Mouse (Mus musculus): ENCODE data around the gene Mfsd4b3. TPM values are rescaled to one million over a fixed set of nuclear protein-coding genes. Genes with fewer than 3 reads are reported as not detected.
A peak's percentile ranks its signal among the peaks of the same experiment; 100 is the strongest.
"Not testable (repeated sequence)": the region's sequence is repeated elsewhere in the genome, so short reads cannot be mapped to it uniquely, and the experiment has no call there.

Gene Mfsd4b3
- polyA plus RNA-seq (2015; fragmentation: Nextera tagmentation; extraction: Ambion mirVana): not detected in 2 replicates

DNA sequence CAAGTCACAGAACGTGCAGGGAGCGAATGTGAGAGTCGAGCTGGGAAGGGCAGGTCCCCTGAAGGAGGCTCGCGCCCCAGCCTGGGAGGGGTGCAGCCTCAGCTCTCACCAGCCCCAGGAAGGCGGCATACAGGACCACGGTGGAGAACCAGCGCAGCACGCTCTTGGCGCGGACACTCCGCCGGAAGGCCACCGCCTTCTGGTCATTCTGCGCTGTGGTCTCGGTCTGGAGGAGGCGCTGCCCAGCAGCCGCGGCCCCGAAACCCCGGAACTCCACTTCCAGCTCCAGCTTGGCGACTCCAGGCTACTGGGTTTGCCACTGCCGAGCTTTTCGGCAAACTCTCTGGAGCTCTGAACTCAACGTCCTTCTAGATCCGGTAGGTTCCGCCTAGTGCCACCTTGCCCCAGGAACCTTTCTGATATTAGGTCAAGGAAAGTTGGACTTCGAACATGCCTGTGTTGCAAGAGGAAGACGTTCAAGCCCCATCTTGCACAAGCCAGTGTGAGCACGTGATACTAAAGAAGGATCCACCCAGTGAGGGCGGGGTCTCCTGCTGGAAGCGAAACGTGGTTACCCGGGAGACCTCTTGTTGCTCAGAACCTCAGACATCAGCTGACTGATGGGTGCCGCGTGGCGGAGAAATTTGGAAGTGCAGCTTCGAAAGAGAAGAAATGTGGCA, at the start of gene Mfsd4b3:
Mfsd4b3 (minus strand) TSS at position 393 of the 680 bp plus-strand sequence.
- peak within 1 kb of the TSS; percentile 51 for H3K9ac ChIP-seq (replicated peaks; ENCODE audit: low read depth, low read length)
- no peak within 1 kb of the TSS; the same call in 1 of the 2 replicates for H3K27ac ChIP-seq (ENCODE audit: low read length)
- under 1% methylated on average over 36 of the region's 38 CpGs for WGBS
- peak within 1 kb of the TSS; percentile 99 for H3K4me2 ChIP-seq (ENCODE audit: low read length)
- no peaks in the 10 kb centered on the region for H3K27me3 ChIP-seq (replicated peaks; ENCODE audit: control insufficient read depth, insufficient read depth, low read length)
- no peaks in the 10 kb centered on the region for H3K9me3 ChIP-seq (ENCODE audit: control insufficient read depth, low read length)
- ATAC-seq: peak; percentile 99
- H3K36me3 ChIP-seq (ENCODE audit: control insufficient read depth, insufficient read depth): no peaks in the 10 kb centered on the region
- peaks cover 4% of the 10 kb centered on the region for H3K4me1 ChIP-seq (replicated peaks; ENCODE audit: control insufficient read depth, insufficient read depth, low read length)
- H3K4me3 ChIP-seq (replicated peaks; ENCODE audit: low read length): peak within 1 kb of the TSS; percentile 63

DNA sequence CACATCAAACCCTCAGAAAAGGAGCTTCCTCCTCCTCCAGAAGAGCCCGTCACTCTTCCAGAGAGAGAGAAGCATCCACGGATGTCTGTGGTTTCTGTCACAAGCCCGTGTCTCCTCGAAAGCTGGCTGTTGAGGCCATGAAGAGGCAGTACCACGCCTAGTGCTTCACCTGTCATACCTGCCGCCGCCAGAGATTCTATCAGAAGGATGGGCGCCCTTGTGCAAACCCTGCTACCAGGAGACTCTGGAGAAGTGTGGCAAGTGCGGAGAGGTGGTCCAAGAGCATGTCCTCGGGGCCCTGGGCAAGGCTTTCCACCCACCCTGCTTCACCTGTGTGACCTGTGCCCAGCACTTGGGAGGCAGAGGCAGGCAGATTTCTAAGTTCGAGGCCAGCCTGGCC, 49.6 kb upstream of the Mfsd4b3 start:
- Histone ChIP-seq H3K4me1 (replicated peaks; ENCODE audit: control insufficient read depth, insufficient read depth, low read length) (no peaks in the 10 kb centered on the region), H3K4me2 (ENCODE audit: low read length) (no peak overlapping the region), H3K9me3 (ENCODE audit: control insufficient read depth, low read length) (no peaks in the 10 kb centered on the region), H3K27me3 (replicated peaks; ENCODE audit: control insufficient read depth, insufficient read depth, low read length) (no peaks in the 10 kb centered on the region), H3K4me3 (replicated peaks; ENCODE audit: low read length) (no peak overlapping the region), H3K27ac (ENCODE audit: low read length) (no peak overlapping the region), H3K9ac (replicated peaks; ENCODE audit: low read depth, low read length) (no peak overlapping the region), H3K36me3 (ENCODE audit: control insufficient read depth, insufficient read depth) (no peaks in the 10 kb centered on the region)
- ATAC-seq: no peak
- 90% methylated on average over 11 of the region's 11 CpGs for WGBS

- 84% methylated on average over 4 of the region's 4 CpGs for WGBS
- ATAC-seq; H3K4me3 ChIP-seq (replicated peaks; ENCODE audit: low read length): not testable (repeated sequence)
Measured at GRCm38 (mm10) chr10:40008847-40009246, 48.9 kb upstream of the Mfsd4b3 start.

DNA sequence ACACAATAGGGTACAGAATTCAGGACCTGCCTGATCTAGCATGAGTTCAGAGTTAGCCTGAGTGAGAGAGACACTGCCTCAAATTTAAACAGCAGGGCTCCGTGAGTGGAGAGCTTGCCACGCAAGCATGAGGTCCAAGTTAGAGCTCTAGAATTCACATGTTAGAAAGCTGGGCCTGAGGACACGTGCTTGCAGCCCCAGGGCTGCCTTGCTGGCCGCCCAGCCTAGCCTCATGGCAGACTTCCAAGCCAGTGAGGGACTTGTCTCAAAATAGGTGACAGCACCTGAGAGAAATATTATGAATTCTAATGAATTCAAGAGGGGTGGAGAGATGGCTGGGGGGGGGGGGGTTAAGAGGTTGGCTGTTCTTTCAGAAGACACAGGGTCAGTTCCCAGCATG, 48.0 kb upstream of the Mfsd4b3 start:
- H3K27ac ChIP-seq (ENCODE audit: low read length): no peak overlapping the region
- no peaks in the 10 kb centered on the region for H3K36me3 ChIP-seq (ENCODE audit: control insufficient read depth, insufficient read depth)
- H3K4me3 ChIP-seq (replicated peaks; ENCODE audit: low read length): no peak overlapping the region
- H3K27me3 ChIP-seq (replicated peaks; ENCODE audit: control insufficient read depth, insufficient read depth, low read length): no peaks in the 10 kb centered on the region
- no peak overlapping the region for H3K4me2 ChIP-seq (ENCODE audit: low read length)
- no peaks in the 10 kb centered on the region for H3K9me3 ChIP-seq (ENCODE audit: control insufficient read depth, low read length)
- no peaks in the 10 kb centered on the region for H3K4me1 ChIP-seq (replicated peaks; ENCODE audit: control insufficient read depth, insufficient read depth, low read length)
- no peak overlapping the region for H3K9ac ChIP-seq (replicated peaks; ENCODE audit: low read depth, low read length)
- no peak for ATAC-seq
- 84% methylated on average over 4 of the region's 4 CpGs for WGBS

More at GRCm38 (mm10) chr10:40008847-40009246, 48.9 kb upstream of the Mfsd4b3 start:
- H3K27me3 ChIP-seq (replicated peaks; ENCODE audit: control insufficient read depth, insufficient read depth, low read length); H3K4me2 ChIP-seq (ENCODE audit: low read length); H3K4me1 ChIP-seq (replicated peaks; ENCODE audit: control insufficient read depth, insufficient read depth, low read length); H3K9ac ChIP-seq (replicated peaks; ENCODE audit: low read depth, low read length); H3K9me3 ChIP-seq (ENCODE audit: control insufficient read depth, low read length); H3K27ac ChIP-seq (ENCODE audit: low read length); H3K36me3 ChIP-seq (ENCODE audit: control insufficient read depth, insufficient read depth): not testable (repeated sequence)

DNA sequence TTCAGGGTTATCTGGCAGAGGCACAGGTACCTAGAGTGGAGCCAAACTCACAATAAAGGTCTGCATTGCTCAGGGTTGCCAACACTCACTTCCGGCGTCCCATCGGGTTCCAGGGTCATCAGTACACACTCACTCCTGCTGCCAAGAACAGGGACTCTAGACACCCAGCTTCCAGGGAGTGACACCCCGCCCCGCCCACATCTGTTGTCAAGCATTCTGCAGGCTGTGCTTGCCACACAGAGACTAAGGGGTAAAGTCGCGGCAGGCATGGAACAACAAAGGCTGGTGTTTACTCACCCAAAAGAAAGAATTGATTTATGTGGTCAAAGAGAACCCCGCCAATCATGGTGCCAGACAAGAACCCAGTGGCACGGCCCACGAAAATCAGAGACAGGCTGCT, 47.0 kb upstream of the Mfsd4b3 start:
- WGBS: 41% methylated on average over 10 of the region's 10 CpGs
- no peak overlapping the region for H3K4me3 ChIP-seq (replicated peaks; ENCODE audit: low read length)
- ATAC-seq: no peak
- no peaks in the 10 kb centered on the region for H3K4me1 ChIP-seq (replicated peaks; ENCODE audit: control insufficient read depth, insufficient read depth, low read length)
- no peak overlapping the region for H3K4me2 ChIP-seq (ENCODE audit: low read length)
- H3K27ac ChIP-seq (ENCODE audit: low read length): no peak overlapping the region
- H3K9ac ChIP-seq (replicated peaks; ENCODE audit: low read depth, low read length): no peak overlapping the region
- H3K36me3 ChIP-seq (ENCODE audit: control insufficient read depth, insufficient read depth): no peaks in the 10 kb centered on the region
- no peaks in the 10 kb centered on the region for H3K9me3 ChIP-seq (ENCODE audit: control insufficient read depth, low read length)
- no peaks in the 10 kb centered on the region for H3K27me3 ChIP-seq (replicated peaks; ENCODE audit: control insufficient read depth, insufficient read depth, low read length)

- 96% methylated on average over 2 of the region's 2 CpGs for WGBS
- Histone ChIP-seq H3K4me3 (replicated peaks; ENCODE audit: low read length) (no peak overlapping the region), H3K4me2 (ENCODE audit: low read length) (no peak overlapping the region), H3K27me3 (replicated peaks; ENCODE audit: control insufficient read depth, insufficient read depth, low read length) (no peaks in the 10 kb centered on the region), H3K9ac (replicated peaks; ENCODE audit: low read depth, low read length) (no peak overlapping the region), H3K9me3 (ENCODE audit: control insufficient read depth, low read length) (no peaks in the 10 kb centered on the region), H3K4me1 (replicated peaks; ENCODE audit: control insufficient read depth, insufficient read depth, low read length) (no peaks in the 10 kb centered on the region), H3K36me3 (ENCODE audit: control insufficient read depth, insufficient read depth) (no peaks in the 10 kb centered on the region), H3K27ac (ENCODE audit: low read length) (no peak overlapping the region)
- no peak for ATAC-seq
Measured at GRCm38 (mm10) chr10:40000746-40001145, 40.8 kb upstream of the Mfsd4b3 start.

DNA sequence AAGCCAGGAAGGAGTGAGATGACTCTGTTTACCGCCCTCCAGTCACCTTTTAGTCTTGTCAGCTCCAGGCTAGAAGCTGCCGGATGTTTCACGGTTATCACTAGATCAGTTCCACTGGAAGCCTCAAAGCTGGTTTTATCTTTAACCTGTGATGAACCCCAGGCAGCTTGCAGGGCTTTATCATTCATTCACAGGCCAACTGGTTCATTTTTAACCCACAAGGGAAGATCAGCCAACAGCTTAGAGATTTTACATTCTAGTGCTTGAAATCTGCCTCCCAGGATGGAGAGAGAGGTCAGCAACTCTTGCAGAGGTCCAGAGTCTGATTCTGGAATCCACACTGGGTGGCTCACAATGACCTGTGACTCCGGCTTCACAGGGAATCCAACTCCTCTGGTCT, 31.2 kb upstream of the Mfsd4b3 start:
- Histone ChIP-seq H3K4me1 (replicated peaks; ENCODE audit: control insufficient read depth, insufficient read depth, low read length) (no peaks in the 10 kb centered on the region), H3K36me3 (ENCODE audit: control insufficient read depth, insufficient read depth) (no peaks in the 10 kb centered on the region), H3K9me3 (ENCODE audit: control insufficient read depth, low read length) (no peaks in the 10 kb centered on the region), H3K27me3 (replicated peaks; ENCODE audit: control insufficient read depth, insufficient read depth, low read length) (no peaks in the 10 kb centered on the region), H3K4me3 (replicated peaks; ENCODE audit: low read length) (no peak overlapping the region), H3K27ac (ENCODE audit: low read length) (no peak overlapping the region), H3K4me2 (ENCODE audit: low read length) (no peak overlapping the region), H3K9ac (replicated peaks; ENCODE audit: low read depth, low read length) (no peak overlapping the region)
- WGBS: 91% methylated on average over 4 of the region's 4 CpGs
- ATAC-seq: no peak

DNA sequence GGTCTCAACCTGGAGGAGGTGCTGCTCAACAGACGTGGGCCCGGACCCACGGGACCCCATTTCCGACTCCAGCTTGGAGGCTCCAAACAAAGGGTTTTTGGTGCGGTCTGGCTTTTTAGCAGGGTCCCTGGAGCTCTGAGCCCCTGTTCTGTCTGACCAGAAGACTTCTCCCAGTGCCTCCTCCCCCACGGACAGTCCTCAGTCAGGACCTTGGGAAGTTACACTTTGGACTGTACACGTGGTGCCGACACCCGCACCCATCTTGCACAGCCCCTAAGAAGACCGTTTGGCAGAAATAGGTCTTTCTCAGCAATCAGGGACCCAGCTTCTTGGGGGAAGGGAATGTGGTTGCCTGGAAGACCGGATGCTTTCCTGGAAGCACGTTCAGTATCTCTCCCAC, 26.5 kb upstream of the Mfsd4b3 start, which contains the start of gene Mfsd4b5:
Mfsd4b5 (minus strand) TSS at position 181 of the 400 bp plus-strand sequence.
- no peak for ATAC-seq
- Histone ChIP-seq H3K36me3 (ENCODE audit: control insufficient read depth, insufficient read depth) (no peaks in the 10 kb centered on the region), H3K4me3 (replicated peaks; ENCODE audit: low read length) (no peak within 1 kb of the TSS), H3K4me1 (replicated peaks; ENCODE audit: control insufficient read depth, insufficient read depth, low read length) (no peaks in the 10 kb centered on the region), H3K27ac (ENCODE audit: low read length) (no peak within 1 kb of the TSS), H3K4me2 (ENCODE audit: low read length) (no peak within 1 kb of the TSS), H3K27me3 (replicated peaks; ENCODE audit: control insufficient read depth, insufficient read depth, low read length) (no peaks in the 10 kb centered on the region), H3K9me3 (ENCODE audit: control insufficient read depth, low read length) (no peaks in the 10 kb centered on the region), H3K9ac (replicated peaks; ENCODE audit: low read depth, low read length) (no peak within 1 kb of the TSS)
- WGBS: 93% methylated on average over 12 of the region's 12 CpGs

DNA sequence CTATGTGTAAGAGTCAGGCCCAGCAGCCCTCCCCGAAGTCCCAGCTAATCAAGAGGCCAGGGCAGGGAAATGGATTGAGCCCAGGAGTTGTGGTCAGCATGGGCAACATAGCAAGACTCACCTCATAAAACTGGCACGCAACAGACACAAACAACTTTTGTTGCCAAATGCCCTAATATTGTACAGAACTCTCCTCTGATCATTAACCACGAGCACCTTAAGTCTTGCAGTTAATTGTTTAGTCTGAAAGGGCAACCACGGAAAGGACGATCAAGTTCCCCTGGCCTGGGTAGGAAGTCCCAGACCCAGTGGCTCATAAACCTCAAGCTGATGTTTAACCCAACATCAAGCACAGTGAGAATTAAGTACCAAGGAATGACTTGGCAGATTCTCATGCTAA, 22.7 kb upstream of the Mfsd4b3 start:
- H3K9me3 ChIP-seq (ENCODE audit: control insufficient read depth, low read length): peaks cover 6% of the 10 kb centered on the region
- no peak overlapping the region for H3K9ac ChIP-seq (replicated peaks; ENCODE audit: low read depth, low read length)
- 78% methylated on average over 5 of the region's 5 CpGs for WGBS
- H3K36me3 ChIP-seq (ENCODE audit: control insufficient read depth, insufficient read depth): no peaks in the 10 kb centered on the region
- no peak overlapping the region for H3K27ac ChIP-seq (ENCODE audit: low read length)
- no peaks in the 10 kb centered on the region for H3K27me3 ChIP-seq (replicated peaks; ENCODE audit: control insufficient read depth, insufficient read depth, low read length)
- no peak for ATAC-seq
- H3K4me3 ChIP-seq (replicated peaks; ENCODE audit: low read length): no peak overlapping the region
- no peaks in the 10 kb centered on the region for H3K4me1 ChIP-seq (replicated peaks; ENCODE audit: control insufficient read depth, insufficient read depth, low read length)
- H3K4me2 ChIP-seq (ENCODE audit: low read length): no peak overlapping the region

DNA sequence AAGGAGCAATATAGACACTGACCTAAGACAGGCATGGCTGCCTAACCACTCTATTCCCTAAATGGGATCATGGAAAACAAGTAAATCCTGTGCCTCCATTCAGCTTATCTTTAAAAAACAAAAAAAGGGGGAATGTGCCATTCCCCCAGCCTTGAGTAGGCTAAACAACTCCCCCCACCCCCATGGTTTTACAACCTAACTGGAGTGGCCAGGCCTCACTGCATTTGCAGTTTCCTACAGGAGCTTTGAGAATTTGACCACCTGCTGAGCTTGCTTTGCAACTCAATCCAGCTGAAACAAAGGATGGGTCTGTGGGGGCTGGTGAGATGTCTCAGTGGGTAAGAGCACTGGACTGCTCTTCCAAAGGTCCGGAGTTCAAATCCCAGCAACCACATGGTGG, 18.3 kb upstream of the Mfsd4b3 start:
- H3K36me3 ChIP-seq (ENCODE audit: control insufficient read depth, insufficient read depth): no peaks in the 10 kb centered on the region
- no peak overlapping the region for H3K27ac ChIP-seq (ENCODE audit: low read length)
- H3K4me2 ChIP-seq (ENCODE audit: low read length): no peak overlapping the region
- no peak overlapping the region for H3K9ac ChIP-seq (replicated peaks; ENCODE audit: low read depth, low read length)
- H3K9me3 ChIP-seq (ENCODE audit: control insufficient read depth, low read length): peaks cover 6% of the 10 kb centered on the region
- 96% methylated on average over 1 of the region's 1 CpGs for WGBS
- no peaks in the 10 kb centered on the region for H3K27me3 ChIP-seq (replicated peaks; ENCODE audit: control insufficient read depth, insufficient read depth, low read length)
- ATAC-seq: no peak
- no peaks in the 10 kb centered on the region for H3K4me1 ChIP-seq (replicated peaks; ENCODE audit: control insufficient read depth, insufficient read depth, low read length)
- no peak overlapping the region for H3K4me3 ChIP-seq (replicated peaks; ENCODE audit: low read length)

Measured in forebrain, embryonic 16.5 days (tissue).